Mouse (Mus musculus): ENCODE data around the gene Gm27027. TPM values are rescaled to one million over a fixed set of nuclear protein-coding genes. Genes with fewer than 3 reads are reported as not detected.

Gm27027 gene
- not detected in 2 replicates for total RNA-seq (2017)

- no peak for ATAC-seq (replicated peaks in 1 of 2; ENCODE audit: insufficient read depth in 1 of 2, low FRiP score in 2 of 2, low TSS enrichment in 1 of 2, low read depth in 1 of 2, poor library complexity in 2 of 2, severe bottlenecking in 2 of 2)
Measured at GRCm38 (mm10) chr2:93996254-93996653, at the start of gene Gm27027. Gene Gm27027, minus strand, starts transcription at chr2:93996354.

- ATAC-seq (replicated peaks in 1 of 2; ENCODE audit: insufficient read depth in 1 of 2, low FRiP score in 2 of 2, low TSS enrichment in 1 of 2, low read depth in 1 of 2, poor library complexity in 2 of 2, severe bottlenecking in 2 of 2), result no peak
Measured at GRCm38 (mm10) chr2:94045411-94046090, 49.4 kb upstream of the Gm27027 start.

- no peak for ATAC-seq (replicated peaks in 1 of 2; ENCODE audit: insufficient read depth in 1 of 2, low FRiP score in 2 of 2, low TSS enrichment in 1 of 2, low read depth in 1 of 2, poor library complexity in 2 of 2, severe bottlenecking in 2 of 2)
Measured at GRCm38 (mm10) chr2:94044174-94044573, 48.0 kb upstream of the Gm27027 start.

GRCm38 (mm10) chr2:94043662-94044061 lies 47.5 kb upstream of the Gm27027 start:
- no peak for ATAC-seq (replicated peaks in 1 of 2; ENCODE audit: insufficient read depth in 1 of 2, low FRiP score in 2 of 2, low TSS enrichment in 1 of 2, low read depth in 1 of 2, poor library complexity in 2 of 2, severe bottlenecking in 2 of 2)

GRCm38 (mm10) chr2:94042461-94042860 lies 46.3 kb upstream of the Gm27027 start:
- ATAC-seq (replicated peaks in 1 of 2; ENCODE audit: insufficient read depth in 1 of 2, low FRiP score in 2 of 2, low TSS enrichment in 1 of 2, low read depth in 1 of 2, poor library complexity in 2 of 2, severe bottlenecking in 2 of 2), result no peak

- no peak for ATAC-seq (replicated peaks in 1 of 2; ENCODE audit: insufficient read depth in 1 of 2, low FRiP score in 2 of 2, low TSS enrichment in 1 of 2, low read depth in 1 of 2, poor library complexity in 2 of 2, severe bottlenecking in 2 of 2)
Measured at GRCm38 (mm10) chr2:94040391-94041125, 44.4 kb upstream of the Gm27027 start.

GRCm38 (mm10) chr2:94035428-94036331 lies 39.5 kb upstream of the Gm27027 start:
- peak; percentile 83 for ATAC-seq (replicated peaks in 1 of 2; ENCODE audit: insufficient read depth in 1 of 2, low FRiP score in 2 of 2, low TSS enrichment in 1 of 2, low read depth in 1 of 2, poor library complexity in 2 of 2, severe bottlenecking in 2 of 2)

GRCm38 (mm10) chr2:94030602-94031001 lies 34.4 kb upstream of the Gm27027 start:
- no peak for ATAC-seq (replicated peaks in 1 of 2; ENCODE audit: insufficient read depth in 1 of 2, low FRiP score in 2 of 2, low TSS enrichment in 1 of 2, low read depth in 1 of 2, poor library complexity in 2 of 2, severe bottlenecking in 2 of 2)

GRCm38 (mm10) chr2:94024637-94025036 lies 28.5 kb upstream of the Gm27027 start:
- ATAC-seq (replicated peaks in 1 of 2; ENCODE audit: insufficient read depth in 1 of 2, low FRiP score in 2 of 2, low TSS enrichment in 1 of 2, low read depth in 1 of 2, poor library complexity in 2 of 2, severe bottlenecking in 2 of 2), result peak; percentile 49 to 56; a peak in 1 of 4 replicates

GRCm38 (mm10) chr2:94010335-94011291 lies 14.5 kb upstream of the Gm27027 start, which contains the start of gene Alkbh3:
Gene Alkbh3, minus strand, starts transcription at chr2:94010807.
- ATAC-seq (replicated peaks in 1 of 2; ENCODE audit: insufficient read depth in 1 of 2, low FRiP score in 2 of 2, low TSS enrichment in 1 of 2, low read depth in 1 of 2, poor library complexity in 2 of 2, severe bottlenecking in 2 of 2), result peak; percentile 99 to 100

GRCm38 (mm10) chr2:94002331-94002730 lies 6.2 kb upstream of the Gm27027 start:
- peak; percentile 75 to 78; a peak in 3 of 4 replicates for ATAC-seq (replicated peaks in 1 of 2; ENCODE audit: insufficient read depth in 1 of 2, low FRiP score in 2 of 2, low TSS enrichment in 1 of 2, low read depth in 1 of 2, poor library complexity in 2 of 2, severe bottlenecking in 2 of 2)

GRCm38 (mm10) chr2:94001918-94002317 lies 5.8 kb upstream of the Gm27027 start:
- ATAC-seq (replicated peaks in 1 of 2; ENCODE audit: insufficient read depth in 1 of 2, low FRiP score in 2 of 2, low TSS enrichment in 1 of 2, low read depth in 1 of 2, poor library complexity in 2 of 2, severe bottlenecking in 2 of 2), result no peak

GRCm38 (mm10) chr2:94001411-94001810 lies 5.3 kb upstream of the Gm27027 start:
- no peak for ATAC-seq (replicated peaks in 1 of 2; ENCODE audit: insufficient read depth in 1 of 2, low FRiP score in 2 of 2, low TSS enrichment in 1 of 2, low read depth in 1 of 2, poor library complexity in 2 of 2, severe bottlenecking in 2 of 2)

GRCm38 (mm10) chr2:93992810-93993209 lies 3.3 kb downstream of the Gm27027 start:
- no peak for ATAC-seq (replicated peaks in 1 of 2; ENCODE audit: insufficient read depth in 1 of 2, low FRiP score in 2 of 2, low TSS enrichment in 1 of 2, low read depth in 1 of 2, poor library complexity in 2 of 2, severe bottlenecking in 2 of 2)

GRCm38 (mm10) chr2:93992259-93992658 lies 3.9 kb downstream of the Gm27027 start:
- no peak for ATAC-seq (replicated peaks in 1 of 2; ENCODE audit: insufficient read depth in 1 of 2, low FRiP score in 2 of 2, low TSS enrichment in 1 of 2, low read depth in 1 of 2, poor library complexity in 2 of 2, severe bottlenecking in 2 of 2)

- no peak for ATAC-seq (replicated peaks in 1 of 2; ENCODE audit: insufficient read depth in 1 of 2, low FRiP score in 2 of 2, low TSS enrichment in 1 of 2, low read depth in 1 of 2, poor library complexity in 2 of 2, severe bottlenecking in 2 of 2)
Measured at GRCm38 (mm10) chr2:93991336-93991735, 4.8 kb downstream of the Gm27027 start.

- peak; percentile 81 to 87 for ATAC-seq (replicated peaks in 1 of 2; ENCODE audit: insufficient read depth in 1 of 2, low FRiP score in 2 of 2, low TSS enrichment in 1 of 2, low read depth in 1 of 2, poor library complexity in 2 of 2, severe bottlenecking in 2 of 2)
Measured at GRCm38 (mm10) chr2:93988440-93988839, 7.7 kb downstream of the Gm27027 start.

Data from hematopoietic stem cell, adult 5-6 weeks (primary cell).